Mouse (Mus musculus): ENCODE data around the gene Gna15. TPM values are rescaled to one million over a fixed set of nuclear protein-coding genes. Genes with fewer than 3 reads are reported as not detected.

The Gna15 gene
- polyA plus RNA-seq, 1 experiment, result not detected

DNA sequence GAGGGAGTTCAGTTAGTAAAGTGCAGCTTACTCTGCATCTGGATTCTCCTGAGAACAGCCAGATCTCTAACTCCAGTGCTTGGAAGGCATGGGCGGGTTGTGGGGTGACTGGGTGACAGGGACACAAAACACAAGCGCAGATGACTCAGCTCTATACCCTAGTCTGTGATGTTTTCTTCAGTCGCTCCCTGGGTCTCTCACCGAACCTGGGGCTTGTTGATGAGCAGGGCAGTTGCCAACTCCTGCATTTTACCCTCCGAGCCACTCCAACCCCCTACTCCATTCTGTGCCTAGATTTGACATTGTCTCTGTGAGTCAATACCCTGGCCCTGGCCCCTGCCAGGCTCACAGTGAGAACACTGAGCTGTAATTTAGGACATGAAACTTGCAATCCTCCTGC, 22.2 kb downstream of the Gna15 start:
- Histone ChIP-seq H3ac (ENCODE audit: control insufficient read depth, insufficient read length) (no peak overlapping the region), H3K36me3 (ENCODE audit: control insufficient read depth, insufficient read depth) (no peaks in the 10 kb centered on the region), H3K79me2 (ENCODE audit: control insufficient read depth, insufficient read depth) (no peaks in the 10 kb centered on the region), H3K4me3 (no peak overlapping the region), H3K27me3 (ENCODE audit: control insufficient read depth, insufficient read depth, insufficient read length) (no peaks in the 10 kb centered on the region), H3K4me2 (ENCODE audit: low read depth) (no peak overlapping the region)
- TF ChIP-seq MYOG (IDR thresholded peaks at IDR 0.05; ENCODE audit: control insufficient read depth in 1 of 3, insufficient read depth in 1 of 3, insufficient read length in 2 of 3, low read depth in 2 of 3) (no peak), E2F4 (IDR thresholded peaks at IDR 0.05; ENCODE audit: insufficient read depth) (no peak), REST (IDR thresholded peaks at IDR 0.05; ENCODE audit: insufficient read depth, insufficient read length) (no peak), TCF12 (IDR thresholded peaks at IDR 0.05; ENCODE audit: insufficient read depth, poor library complexity, severe bottlenecking) (no peak), TCF3 (IDR thresholded peaks at IDR 0.05; ENCODE audit: insufficient read length, low read depth) (no peak), POLR2AphosphoS2 (IDR thresholded peaks at IDR 0.05; ENCODE audit: insufficient read length, low read depth) (no peak), USF1 (IDR thresholded peaks at IDR 0.05; ENCODE audit: low read depth) (no peak), CEBPB (IDR thresholded peaks at IDR 0.05; ENCODE audit: insufficient read depth, poor library complexity, severe bottlenecking) (no peak), MAX (IDR thresholded peaks at IDR 0.05; ENCODE audit: low read depth) (no peak)

GRCm38 (mm10) chr10:81500032-81500431, 24.0 kb downstream of the Gna15 start, which contains the start of gene S1pr4:
S1pr4 (minus strand) TSS chr10:81500132.
- no peak within 1 kb of the TSS for H3K4me3 ChIP-seq
- peaks cover 9% of the 10 kb centered on the region for H3K79me2 ChIP-seq (ENCODE audit: control insufficient read depth, insufficient read depth)
- no peak within 1 kb of the TSS for H3ac ChIP-seq (ENCODE audit: control insufficient read depth, insufficient read length)

DNA sequence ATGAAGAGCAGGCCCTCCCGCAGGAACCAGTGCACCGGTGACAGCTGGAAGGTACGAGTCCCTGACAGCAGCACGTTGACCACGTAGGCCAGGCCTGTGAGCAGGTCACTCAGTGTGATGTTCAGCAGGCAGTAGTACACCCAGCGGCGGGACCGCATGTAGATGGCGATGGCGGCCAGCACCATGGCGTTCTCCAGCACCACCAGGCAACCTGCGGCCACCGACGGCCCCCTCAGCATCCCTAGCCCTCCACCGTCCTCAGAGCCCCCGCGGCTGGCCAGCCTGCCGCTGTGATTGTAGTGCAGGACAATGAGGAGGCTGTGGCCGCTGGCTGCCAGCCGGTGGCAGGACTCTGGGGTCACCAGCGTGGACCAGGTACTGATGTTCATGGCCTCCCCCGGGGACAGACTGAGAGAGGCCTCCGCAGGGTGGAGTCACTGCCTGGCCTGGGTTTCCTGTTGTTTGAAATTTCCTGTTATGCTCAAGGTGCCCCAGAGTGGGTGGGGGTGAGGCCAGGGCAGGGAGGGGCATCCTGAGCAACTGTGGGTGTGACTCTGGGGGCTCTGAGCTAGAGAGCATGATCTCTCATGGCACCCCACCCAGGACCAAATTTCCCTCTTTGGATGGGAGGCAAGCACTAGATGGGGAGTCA, 24.6 kb downstream of the Gna15 start:
- no peak for TF ChIP-seq POLR2A (IDR thresholded peaks at IDR 0.05; ENCODE audit: insufficient read length, low read depth)
- TF ChIP-seq POLR2AphosphoS2 (IDR thresholded peaks at IDR 0.05; ENCODE audit: insufficient read length, low read depth), result no peak
- no peak for TF ChIP-seq TCF12 (IDR thresholded peaks at IDR 0.05; ENCODE audit: insufficient read depth, poor library complexity, severe bottlenecking)
- no peak for TF ChIP-seq MYOD1 (IDR thresholded peaks at IDR 0.05; ENCODE audit: control insufficient read depth in 1 of 3, insufficient read length in 2 of 3, low read depth in 2 of 3)
- no peak for TF ChIP-seq SRF (IDR thresholded peaks at IDR 0.05; ENCODE audit: control insufficient read depth, insufficient read length, low read depth)
- no peak for TF ChIP-seq REST (IDR thresholded peaks at IDR 0.05; ENCODE audit: insufficient read depth, insufficient read length)
- TF ChIP-seq CEBPB (IDR thresholded peaks at IDR 0.05; ENCODE audit: insufficient read depth, poor library complexity, severe bottlenecking), result no peak
- Histone ChIP-seq H3K27me3 (ENCODE audit: control insufficient read depth, insufficient read depth, insufficient read length) (no peaks in the 10 kb centered on the region), H3K79me2 (ENCODE audit: control insufficient read depth, insufficient read depth) (peaks cover 15% of the 10 kb centered on the region), H3K4me3 (no peak overlapping the region), H3K4me2 (ENCODE audit: low read depth) (no peak overlapping the region), H3K36me3 (ENCODE audit: control insufficient read depth, insufficient read depth) (no peaks in the 10 kb centered on the region), H3ac (ENCODE audit: control insufficient read depth, insufficient read length) (no peak overlapping the region)

More at GRCm38 (mm10) chr10:81500032-81500431, 24.0 kb downstream of the Gna15 start, which contains the start of gene S1pr4:
- Histone ChIP-seq H3K27me3 (ENCODE audit: control insufficient read depth, insufficient read depth, insufficient read length) (no peaks in the 10 kb centered on the region), H3K36me3 (ENCODE audit: control insufficient read depth, insufficient read depth) (no peaks in the 10 kb centered on the region), H3K4me2 (ENCODE audit: low read depth) (no peak within 1 kb of the TSS)
- TF ChIP-seq REST (IDR thresholded peaks at IDR 0.05; ENCODE audit: insufficient read depth, insufficient read length), result no peak
- TF ChIP-seq POLR2AphosphoS2 (IDR thresholded peaks at IDR 0.05; ENCODE audit: insufficient read length, low read depth), result no peak
- TF ChIP-seq USF1 (IDR thresholded peaks at IDR 0.05; ENCODE audit: low read depth), result no peak
- no peak for TF ChIP-seq TCF3 (IDR thresholded peaks at IDR 0.05; ENCODE audit: insufficient read length, low read depth)
- no peak for TF ChIP-seq MYOG (IDR thresholded peaks at IDR 0.05; ENCODE audit: control insufficient read depth in 1 of 3, insufficient read depth in 1 of 3, insufficient read length in 2 of 3, low read depth in 2 of 3)
- no peak for TF ChIP-seq E2F4 (IDR thresholded peaks at IDR 0.05; ENCODE audit: insufficient read depth)
- TF ChIP-seq TCF12 (IDR thresholded peaks at IDR 0.05; ENCODE audit: insufficient read depth, poor library complexity, severe bottlenecking), result no peak

GRCm38 (mm10) chr10:81498316-81499249, 25.4 kb downstream of the Gna15 start:
- Histone ChIP-seq H3K27me3 (ENCODE audit: control insufficient read depth, insufficient read depth, insufficient read length) (no peaks in the 10 kb centered on the region), H3K36me3 (ENCODE audit: control insufficient read depth, insufficient read depth) (no peaks in the 10 kb centered on the region), H3ac (ENCODE audit: control insufficient read depth, insufficient read length) (no peak overlapping the region), H3K4me3 (no peak overlapping the region), H3K4me2 (ENCODE audit: low read depth) (no peak overlapping the region), H3K79me2 (ENCODE audit: control insufficient read depth, insufficient read depth) (peaks cover 21% of the 10 kb centered on the region)
- TF ChIP-seq USF1 (IDR thresholded peaks at IDR 0.05; ENCODE audit: low read depth) (no peak), SRF (IDR thresholded peaks at IDR 0.05; ENCODE audit: control insufficient read depth, insufficient read length, low read depth) (no peak), CEBPB (IDR thresholded peaks at IDR 0.05; ENCODE audit: insufficient read depth, poor library complexity, severe bottlenecking) (no peak), TCF3 (IDR thresholded peaks at IDR 0.05; ENCODE audit: insufficient read length, low read depth) (no peak), MYOD1 (IDR thresholded peaks at IDR 0.05; ENCODE audit: control insufficient read depth in 1 of 3, insufficient read length in 2 of 3, low read depth in 2 of 3) (no peak), TCF12 (IDR thresholded peaks at IDR 0.05; ENCODE audit: insufficient read depth, poor library complexity, severe bottlenecking) (no peak), MAX (IDR thresholded peaks at IDR 0.05; ENCODE audit: low read depth) (no peak), E2F4 (IDR thresholded peaks at IDR 0.05; ENCODE audit: insufficient read depth) (no peak), REST (IDR thresholded peaks at IDR 0.05; ENCODE audit: insufficient read depth, insufficient read length) (no peak), MYOG (IDR thresholded peaks at IDR 0.05; ENCODE audit: control insufficient read depth in 1 of 3, insufficient read depth in 1 of 3, insufficient read length in 2 of 3, low read depth in 2 of 3) (no peak), POLR2A (IDR thresholded peaks at IDR 0.05; ENCODE audit: insufficient read length, low read depth) (no peak), POLR2AphosphoS2 (IDR thresholded peaks at IDR 0.05; ENCODE audit: insufficient read length, low read depth) (no peak)

All from myocyte (in vitro differentiated cells).